8 mouse cellular contexts compared by ENCODE assay signal in genomic region chr2:152820369-152820768, GRCm38 (mm10). TPM values are rescaled to one million over a fixed set of nuclear protein-coding genes. Genes with fewer than 3 reads are reported as not detected.
DNase-seq lines count a peak whose midpoint lies in the region; TF ChIP-seq lines count a peak whose summit lies in the region.

No protein-coding gene starts in this region.

- DNase-seq in ovary, postnatal 36 days (ENCODE audit: low spot score) = peak; percentile 35
- no peak for DNase-seq in ovary, postnatal 10 days (ENCODE audit: low spot score)
- DNase-seq in heart, embryonic 10.5 days (ENCODE audit: low spot score) = no peak
- DNase-seq in kidney, adult 9 months = peak; percentile 86
- DNase-seq in lung, adult 2 months = peak; percentile 62
- peak; percentile 72 for DNase-seq in skeletal muscle tissue, adult 2 months (ENCODE audit: low read depth, low spot score)
- DNase-seq in urinary bladder, postnatal 25 days (ENCODE audit: low spot score) = no peak

- peaks cover 21% of the 10 kb centered on the region; the same call in 1 of the 2 replicates for H3K36me3 ChIP-seq in heart, embryonic 10.5 days

- 34% methylated on average over 2 of the region's 2 CpGs for WGBS in heart, embryonic 10.5 days
- WGBS in lung, adult 2 months = 14% methylated on average over 2 of the region's 2 CpGs

- H3K27me3 ChIP-seq in heart, embryonic 10.5 days (ENCODE audit: insufficient read depth, poor library complexity, severe bottlenecking) = no peaks in the 10 kb centered on the region

- H3K4me3 ChIP-seq in cortical plate, adult 2 months (ENCODE audit: insufficient read depth, low read length) = no peak overlapping the region
- H3K4me3 ChIP-seq in heart, embryonic 10.5 days = no peak overlapping the region
- H3K4me3 ChIP-seq in lung, adult 2 months (replicated peaks; ENCODE audit: extremely low read depth, low read depth, low read length) = no peak overlapping the region

- peaks cover 32% of the 10 kb centered on the region for H3K4me1 ChIP-seq in cortical plate, adult 2 months (ENCODE audit: control insufficient read depth, insufficient read depth, low read length)
- H3K4me1 ChIP-seq in heart, embryonic 10.5 days = peaks cover 79% of the 10 kb centered on the region
- peaks cover 73% of the 10 kb centered on the region for H3K4me1 ChIP-seq in lung, adult 2 months (ENCODE audit: control insufficient read depth, insufficient read depth, low read length)

- peak overlapping the region; percentile 92 for H3K27ac ChIP-seq in cortical plate, adult 2 months (ENCODE audit: insufficient read depth, low read length)
- H3K27ac ChIP-seq in heart, embryonic 10.5 days = peak overlapping the region; percentile 67

- 0 out of 2 replicates have a peak, but pooled peaks have one; percentile 23 for TF ChIP-seq POLR2A in cortical plate, adult 2 months (IDR thresholded peaks at IDR 0.05; ENCODE audit: extremely low read depth, insufficient read depth, low read length)
- peak; percentile 67; the same call in 1 of the 2 replicates for TF ChIP-seq POLR2A in lung, adult 2 months (IDR thresholded peaks at IDR 0.05; ENCODE audit: borderline replicate concordance, extremely low read depth, low read depth, low read length)

- no peak for TF ChIP-seq CTCF in cortical plate, adult 2 months (IDR thresholded peaks at IDR 0.05; ENCODE audit: extremely low read depth, insufficient read depth, low read length)
- TF ChIP-seq CTCF in lung, adult 2 months (IDR thresholded peaks at IDR 0.05; ENCODE audit: insufficient read depth, low read length) = no peak

- no peaks in the 10 kb centered on the region for H3K9me3 ChIP-seq in heart, embryonic 10.5 days

RNA-seq across cellular contexts. Expression of gene Bcl2l1, which starts 11.2 kb away (rescaled TPM):
- polyA plus RNA-seq in cortical plate, adult 2 months (2012; rRNA removed) = 99.2 and 105 TPM in 2 replicates
- polyA plus RNA-seq in heart, embryonic 10.5 days (2016; fragmentation: Nextera tagmentation; extraction: Ambion mirVana) = 72.8 and 76.2 TPM in 2 replicates
- polyA plus RNA-seq in lung, adult 2 months (2012; rRNA removed) = 113 and 118 TPM in 2 replicates

RNA-seq across cellular contexts. Expression of gene Tpx2, which starts 27.4 kb away (rescaled TPM):
- polyA plus RNA-seq in cortical plate, adult 2 months (2012; rRNA removed) = 1.5 and 1.8 TPM in 2 replicates
- polyA plus RNA-seq in heart, embryonic 10.5 days (2016; fragmentation: Nextera tagmentation; extraction: Ambion mirVana) = 74.7 and 97.0 TPM in 2 replicates
- 0.63 and 0.77 TPM in 2 replicates for polyA plus RNA-seq in lung, adult 2 months (2012; rRNA removed)

Comparison
In these comparisons a context has a peak if more than half of its experiments do, and no peak if none do; other contexts are left out.
1. DNase-seq: peak in ovary, postnatal 36 days (single experiment), kidney, adult 9 months (single experiment), lung, adult 2 months (single experiment) and skeletal muscle tissue, adult 2 months (single experiment); none in ovary, postnatal 10 days (single experiment), heart, embryonic 10.5 days (single experiment) and urinary bladder, postnatal 25 days (single experiment).
2. RNA of gene Tpx2, which starts 27.4 kb away (polyA plus RNA-seq): 74.7 to 97.0 TPM in heart, embryonic 10.5 days; 1.5 to 1.8 TPM in cortical plate, adult 2 months and 0.63 to 0.77 TPM in lung, adult 2 months; every median in the first group is over 10 times any median in the second.